Mouse (Mus musculus): ENCODE data around the gene Gm4869. TPM values are rescaled to one million over a fixed set of nuclear protein-coding genes. Genes with fewer than 3 reads are reported as not detected.

Gm4869 gene
- 0.27 TPM for total RNA-seq (2023)

DNA sequence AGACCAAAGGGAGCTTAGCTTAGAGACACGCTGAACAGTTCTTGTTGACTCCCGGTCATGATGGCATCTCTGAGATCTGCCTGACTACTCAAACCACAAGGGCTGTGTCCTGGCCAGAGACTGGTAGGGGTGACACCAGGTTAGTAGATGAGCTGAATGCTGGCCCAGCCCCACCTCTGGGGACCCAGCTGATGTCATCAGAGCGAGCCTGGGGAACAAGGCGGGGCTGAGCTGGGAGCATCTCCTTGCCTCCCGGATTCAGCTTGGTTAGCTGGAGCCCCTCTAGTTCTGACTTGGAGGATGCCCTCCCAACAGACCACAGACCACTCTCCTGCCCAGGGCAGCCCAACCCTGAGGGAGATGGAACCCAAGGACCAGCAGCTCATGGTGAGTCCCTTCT, at the start of gene Gm4869:
Gene Gm4869, plus strand, starts transcription at position 301 of the 400 bp plus-strand sequence.

GRCm38 (mm10) chr5:140418489-140419441, 26.7 kb upstream of the Gm4869 start, which contains the start of gene Eif3b:
TSS of gene Eif3b (plus strand) at chr5:140419328.

GRCm38 (mm10) chr5:140505208-140505780, 59.8 kb downstream of the Gm4869 start, which contains the start of gene Chst12:
TSS of gene Chst12 (plus strand) at chr5:140505550.

Other genes with a start within 250 kb of the Gm4869 start
- 34.9 TPM for gene Mad1l1, start 124.1 kb upstream of the Gm4869 start, total RNA-seq (2023)
- 5.0 TPM for gene Nudt1, start 124.0 kb upstream of the Gm4869 start, total RNA-seq (2023)
- gene Mrm2, start 113.7 kb upstream of the Gm4869 start, total RNA-seq (2023), result 2.4 TPM
- gene Snx8, start 56.4 kb upstream of the Gm4869 start, total RNA-seq (2023), result 7.9 TPM
- 111 TPM for gene Eif3b, start 26.3 kb upstream of the Gm4869 start, total RNA-seq (2023)
- gene Chst12, start 59.9 kb downstream of the Gm4869 start, total RNA-seq (2023), result 9.9 TPM
- not detected for gene Grifin, start 119.4 kb downstream of the Gm4869 start, total RNA-seq (2023)
- 143 TPM for gene Lfng, start 161.7 kb downstream of the Gm4869 start, total RNA-seq (2023)
- 127 TPM for gene Ttyh3, start 203.4 kb downstream of the Gm4869 start, total RNA-seq (2023)

All from CD4-positive naive resting alpha-beta T cell, adult 57 days (primary cell).